ENCODE assay signal across 7 mouse cellular contexts in genomic region chr14:111239121-111239520, GRCm38 (mm10).
"Had no signal": no experiment of that assay in that cellular context is flagged by ENCODE, and none has a peak within 500 bp of the region (broad histone marks: within the 10 kb centered on the region; RNA-seq: fewer than 3 reads in every experiment).

No protein-coding gene starts in this region.

- DNase-seq: kidney, postnatal 10 days; kidney, postnatal 4 days; left cerebral cortex, postnatal 4 days; liver, postnatal 0 days; lung, embryonic 14.5 days; thymus, adult 18-20 months; thymus, postnatal 36 days had no signal
